Mouse (Mus musculus) brain, embryonic 18.5 days (tissue): ENCODE data around the gene Serpinb9e.
"Not testable (repeated sequence)": the region's sequence is repeated elsewhere in the genome, so short reads cannot be mapped to it uniquely, and the experiment has no call there.

Source experiments
- DNase-seq: peaks from one replicate; pipeline ENCODE4 v3.0.0-alpha.2; 2012; ENCODE audit warnings: low read depth, low spot score

Gene Serpinb9e

DNA sequence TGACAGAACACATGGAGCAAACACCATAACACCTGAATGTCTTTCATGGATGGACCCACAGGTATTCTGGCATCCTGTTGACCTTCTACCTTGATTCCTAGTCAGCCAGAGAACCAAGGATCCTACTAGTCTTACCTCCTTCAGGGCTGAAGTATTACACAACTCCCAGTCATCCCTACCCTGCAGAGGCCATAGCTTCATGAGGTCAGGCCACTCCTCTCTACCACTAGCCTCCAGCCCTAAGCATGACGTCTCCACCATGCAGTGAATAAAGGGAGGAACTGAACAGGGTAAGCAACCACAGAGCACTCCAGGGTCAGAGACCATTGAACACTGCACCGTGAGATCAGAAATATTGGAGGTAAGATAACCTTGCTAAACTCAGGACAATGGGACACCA, at the start of gene Serpinb9e:
Serpinb9e (plus strand) TSS at position 301 of the 400 bp plus-strand sequence.
- DNase-seq: not testable (repeated sequence)

DNA sequence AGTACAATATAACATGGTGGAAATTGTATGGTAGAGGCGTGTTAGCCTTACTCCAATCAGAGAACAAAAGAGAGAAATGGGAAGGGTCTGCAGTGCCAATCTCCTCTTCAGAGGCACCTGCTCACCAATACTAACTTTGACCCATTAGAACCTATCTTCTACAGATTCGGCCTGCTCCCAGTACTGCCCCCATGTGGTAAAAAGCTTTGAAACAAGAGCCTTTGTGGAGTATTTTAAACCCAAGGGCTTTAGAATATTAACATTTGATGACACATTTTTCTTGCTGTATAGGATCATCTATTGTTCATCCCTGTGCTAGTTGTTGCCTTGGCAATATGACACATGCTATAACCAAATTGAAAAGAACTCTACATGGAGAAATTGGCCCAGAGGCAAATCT, 49.7 kb upstream of the Serpinb9e start:
- no peak for DNase-seq

DNA sequence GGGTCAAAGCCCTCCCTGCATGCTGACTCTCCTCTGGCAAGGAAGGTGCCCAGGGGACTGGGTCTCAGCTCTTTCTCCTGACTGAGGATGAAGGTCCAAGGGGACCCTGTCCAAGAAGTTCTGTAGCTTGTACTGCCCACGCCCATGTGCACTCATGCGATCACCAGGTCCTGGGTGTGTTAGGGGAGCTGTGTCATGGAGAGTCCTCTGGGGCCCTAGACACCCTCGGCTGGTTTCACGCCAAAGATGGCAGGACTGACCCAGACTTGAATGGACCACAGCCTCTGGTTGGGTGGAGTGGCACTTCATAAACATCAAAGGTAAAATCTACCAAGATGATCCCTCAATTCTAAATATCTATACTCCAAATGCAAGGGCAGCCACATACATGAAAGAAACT, 59.2 kb downstream of the Serpinb9e start:
- not testable (repeated sequence) for DNase-seq
